Mouse (Mus musculus): ENCODE results near the gene Zyg11a.
"Not testable (repeated sequence)": the region's sequence is repeated elsewhere in the genome, so short reads cannot be mapped to it uniquely, and the experiment has no call there.

Gene Zyg11a

GRCm38 (mm10) chr4:108143778-108144177, 74.1 kb downstream of the Zyg11a start:
- DNase-seq = no peak

- DNase-seq = not testable (repeated sequence)
Measured at GRCm38 (mm10) chr4:108143178-108143577, 74.7 kb downstream of the Zyg11a start.

GRCm38 (mm10) chr4:108136938-108137337, 80.9 kb downstream of the Zyg11a start:
- DNase-seq = no peak

Measured in thymus, adult 18-20 months (tissue).